Mouse (Mus musculus) stomach, postnatal 0 days (tissue): ENCODE data around the gene Stard3. TPM values are rescaled to one million over a fixed set of nuclear protein-coding genes. Genes with fewer than 3 reads are reported as not detected.
A peak's percentile ranks its signal among the peaks of the same experiment; 100 is the strongest.

ENCODE experiments used
- ATAC-seq: fragments of 200-750 bp; cut with Nextera tagmentation; 2 replicates; pipeline ENCODE4 v1.8.0; 2017; ENCODE audit not compliant: low FRiP score, low TSS enrichment
- DNase-seq: peaks from one replicate; pipeline ENCODE4 v3.0.0-alpha.2; 2016; ENCODE audit warnings: low spot score
- H3K27ac ChIP-seq: fragments of 300-500 bp; sonication (generic); replicated peaks from 2 replicates; pipeline ENCODE4 v1.5.1; 2014; ENCODE audit warnings: mild to moderate bottlenecking, control low read depth
- H3K27me3 ChIP-seq: fragments of 300-500 bp; sonication (generic); 2 replicates; pipeline ENCODE4 v1.6.1; 2014; ENCODE audit warnings: low read length; ENCODE audit not compliant: control insufficient read depth, insufficient read depth
- H3K36me3 ChIP-seq: fragments of 300-500 bp; sonication (generic); 2 replicates; pipeline ENCODE4 v1.6.1; 2014; ENCODE audit warnings: low read length, mixed read lengths; ENCODE audit not compliant: control insufficient read depth, insufficient read depth
- H3K4me1 ChIP-seq: fragments of 300-500 bp; sonication (generic); replicated peaks from 2 replicates; pipeline ENCODE4 v1.6.1; 2014; ENCODE audit warnings: antibody characterized with exemption; ENCODE audit not compliant: control insufficient read depth, insufficient read depth
- H3K4me2 ChIP-seq: fragments of 300-500 bp; sonication (generic); replicated peaks from 2 replicates; pipeline ENCODE4 v1.6.1; 2014; ENCODE audit warnings: low read depth, mild to moderate bottlenecking, control low read depth, moderate library complexity
- H3K4me3 ChIP-seq: fragments of 300-500 bp; sonication (generic); 2 replicates; pipeline ENCODE4 v1.5.1; 2014; ENCODE audit warnings: low read depth, low read length, control low read depth
- H3K9ac ChIP-seq: fragments of 300-500 bp; sonication (generic); 2 replicates; pipeline ENCODE4 v1.6.1; 2014; ENCODE audit warnings: mild to moderate bottlenecking, low read length, control low read depth, mixed read lengths
- H3K9me3 ChIP-seq: fragments of 300-500 bp; sonication (generic); 2 replicates; pipeline ENCODE4 v1.6.1; 2016; ENCODE audit warnings: low read length; ENCODE audit not compliant: control insufficient read depth
- CTCF ChIP-seq: IDR thresholded peaks from 2 replicates; pipeline ENCODE4 v1.5.1; 2016; ENCODE audit warnings: antibody characterized with exemption, low read depth, mild to moderate bottlenecking, moderate library complexity
- EP300 ChIP-seq: optimal IDR thresholded peaks from 2 replicates; pipeline ENCODE3; 2016; ENCODE audit warnings: antibody characterized with exemption
- WGBS: fragments of 180-500 bp; shearing (Covaris S2); extraction: QIAGEN DNeasy Blood & Tissue Kit; methylation state at CpG from one replicate; pipeline ENCODE4 v1.1.7; 2014; 5-methylcytosine and 5-hydroxymethylcytosine counted together
- polyA plus RNA-seq: library from polyadenylated mRNA; unstranded; fragments of >200 nt; fragmentation: Nextera tagmentation; extraction: Ambion mirVana; gene quantifications from 2 replicates; pipeline ENCODE4 v1.2.1, GENCODE M21; 2015

Stard3 gene
- polyA plus RNA-seq, 1 experiment from 2014 or later = 24.9 TPM

- no peak overlapping the region for H3K27ac ChIP-seq
- H3K27me3 ChIP-seq = no peaks in the 10 kb centered on the region
- no peaks in the 10 kb centered on the region for H3K9me3 ChIP-seq
- H3K36me3 ChIP-seq = no peaks in the 10 kb centered on the region; the same call in 1 of the 2 replicates
- WGBS = 97% methylated on average over 2 of the region's 2 CpGs
- no peaks in the 10 kb centered on the region for H3K4me1 ChIP-seq
- no peak for ATAC-seq
- H3K4me3 ChIP-seq = no peak overlapping the region
- H3K9ac ChIP-seq = no peak overlapping the region
- DNase-seq = no peak
- no peak overlapping the region for H3K4me2 ChIP-seq
- TF ChIP-seq EP300 (no peak), CTCF (no peak)
Measured at GRCm38 (mm10) chr11:98370588-98370987, 12.4 kb downstream of the Stard3 start.

- DNase-seq (no peak), ATAC-seq (no peak)
- Histone ChIP-seq H3K4me2 (no peak overlapping the region), H3K4me1 (no peaks in the 10 kb centered on the region), H3K27me3 (no peaks in the 10 kb centered on the region), H3K36me3 (no peaks in the 10 kb centered on the region; the same call in 1 of the 2 replicates), H3K4me3 (no peak overlapping the region), H3K27ac (no peak overlapping the region), H3K9ac (no peak overlapping the region), H3K9me3 (no peaks in the 10 kb centered on the region)
- WGBS = 53% methylated on average over 9 of the region's 10 CpGs
- no peak for TF ChIP-seq CTCF
- TF ChIP-seq EP300 = no peak
Measured at GRCm38 (mm10) chr11:98371556-98372240, 13.5 kb downstream of the Stard3 start.

DNA sequence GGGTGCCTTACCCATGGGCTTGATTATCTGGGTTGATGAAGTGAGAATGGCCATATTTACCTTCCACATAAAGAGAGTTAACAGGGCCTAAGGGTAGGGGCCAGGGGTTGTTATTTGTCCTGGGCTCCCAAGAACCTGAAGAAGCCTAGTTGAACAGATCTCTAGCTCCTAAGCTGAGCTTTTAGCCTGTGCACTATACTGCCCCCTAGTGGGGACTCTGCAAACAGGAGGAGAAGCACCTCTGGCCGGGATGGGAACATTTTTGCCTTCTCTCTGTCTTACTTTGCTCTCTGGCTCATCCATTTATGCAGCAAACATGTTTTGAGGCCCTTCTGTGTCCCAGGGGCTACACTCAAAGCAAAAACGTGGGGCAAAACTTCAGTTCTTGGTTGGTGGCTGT is 14.2 kb downstream of the Stard3 start:
- Histone ChIP-seq H3K9me3 (no peaks in the 10 kb centered on the region), H3K4me1 (no peaks in the 10 kb centered on the region), H3K27ac (no peak overlapping the region), H3K36me3 (no peaks in the 10 kb centered on the region; the same call in 1 of the 2 replicates), H3K4me3 (no peak overlapping the region), H3K27me3 (no peaks in the 10 kb centered on the region), H3K4me2 (no peak overlapping the region), H3K9ac (peak overlapping the region; percentile 18; the same call in 1 of the 2 replicates)
- WGBS = 12% methylated on average over 2 of the region's 2 CpGs
- TF ChIP-seq CTCF (peak; percentile 94), EP300 (no peak)
- ATAC-seq (no peak), DNase-seq (peak; percentile 70)

DNA sequence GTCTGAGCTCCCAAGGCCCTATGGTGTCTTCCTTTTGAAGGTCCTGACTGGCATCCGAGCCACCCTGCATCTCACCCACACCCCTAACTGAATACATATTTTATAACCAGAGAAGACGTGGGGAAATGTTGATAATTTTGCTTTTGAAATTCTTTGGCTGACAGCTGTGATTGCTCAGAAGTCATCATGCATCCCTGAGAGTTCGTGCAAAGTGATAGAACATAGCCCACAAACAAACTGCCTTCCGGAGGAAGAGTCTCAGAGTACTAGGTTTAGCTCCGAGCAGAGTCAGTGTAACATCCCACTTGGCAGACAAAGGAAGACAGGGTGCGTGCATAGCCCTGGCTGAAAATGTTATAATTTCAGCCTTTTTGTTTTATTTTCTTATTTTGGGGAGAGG is 15.1 kb downstream of the Stard3 start:
- no peaks in the 10 kb centered on the region for H3K4me1 ChIP-seq
- WGBS = 87% methylated on average over 6 of the region's 6 CpGs

DNA sequence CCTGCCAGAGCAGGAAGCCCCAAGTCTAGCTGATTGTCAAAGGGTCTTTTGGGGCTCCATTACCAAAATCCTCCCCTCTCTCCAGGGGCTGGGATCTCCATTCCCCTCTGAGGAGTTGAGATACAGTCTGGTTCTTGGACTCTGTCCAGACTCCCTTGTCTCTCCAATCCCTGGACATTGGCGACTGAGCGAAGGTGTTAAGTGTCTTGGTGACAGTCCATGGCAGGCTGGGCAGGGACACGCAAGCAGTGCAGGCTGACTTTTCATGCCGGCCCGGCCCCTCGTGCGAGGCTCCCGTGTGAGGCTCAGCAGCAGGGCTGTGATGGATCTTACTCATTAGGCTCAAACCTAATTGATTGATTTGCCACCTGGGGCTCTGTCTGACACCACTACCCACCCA is 16.1 kb downstream of the Stard3 start:
- WGBS = 78% methylated on average over 8 of the region's 8 CpGs
- no peak overlapping the region for H3K4me3 ChIP-seq
- H3K27ac ChIP-seq = no peak overlapping the region
- H3K36me3 ChIP-seq = peaks cover 14% of the 10 kb centered on the region; the same call in 1 of the 2 replicates
- TF ChIP-seq CTCF (no peak), EP300 (no peak)
- no peak overlapping the region for H3K9ac ChIP-seq
- H3K4me2 ChIP-seq = no peak overlapping the region
- DNase-seq (no peak), ATAC-seq (no peak)
- H3K9me3 ChIP-seq = no peaks in the 10 kb centered on the region
- H3K27me3 ChIP-seq = no peaks in the 10 kb centered on the region
- H3K4me1 ChIP-seq = no peaks in the 10 kb centered on the region

More for the DNA sequence above, 15.1 kb downstream of the Stard3 start:
- Histone ChIP-seq H3K9ac (no peak overlapping the region), H3K4me3 (no peak overlapping the region), H3K27me3 (no peaks in the 10 kb centered on the region), H3K27ac (no peak overlapping the region), H3K36me3 (peaks cover 8% of the 10 kb centered on the region; the same call in 1 of the 2 replicates), H3K4me2 (no peak overlapping the region), H3K9me3 (no peaks in the 10 kb centered on the region)
- ATAC-seq (no peak), DNase-seq (no peak)
- TF ChIP-seq EP300 (no peak), CTCF (no peak)

DNA sequence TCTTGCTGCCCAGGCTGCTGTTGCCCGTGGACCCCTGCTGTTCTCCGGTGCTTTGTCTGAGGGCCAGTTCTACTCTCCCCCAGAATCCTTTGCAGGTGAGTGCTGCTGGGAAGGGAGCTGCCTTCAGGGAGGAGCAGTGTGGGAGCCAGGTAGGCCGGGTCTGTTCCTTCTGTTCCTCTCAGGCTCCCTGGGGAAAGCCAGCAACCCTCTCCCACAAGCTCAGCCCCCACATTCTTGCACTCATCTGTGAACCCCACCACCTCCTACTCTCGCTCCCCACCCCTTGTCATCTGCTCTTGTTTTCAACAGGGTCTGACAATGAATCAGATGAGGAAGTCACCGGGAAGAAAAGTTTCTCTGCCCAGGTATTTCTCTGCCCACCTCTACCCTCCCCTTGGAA is 18.6 kb downstream of the Stard3 start:
- TF ChIP-seq EP300 = no peak
- no peak for TF ChIP-seq CTCF
- Histone ChIP-seq H3K9me3 (no peaks in the 10 kb centered on the region), H3K9ac (no peak overlapping the region), H3K27ac (no peak overlapping the region), H3K4me2 (no peak overlapping the region), H3K4me1 (no peaks in the 10 kb centered on the region), H3K4me3 (no peak overlapping the region), H3K27me3 (no peaks in the 10 kb centered on the region), H3K36me3 (peaks cover 14% of the 10 kb centered on the region; the same call in 1 of the 2 replicates)
- ATAC-seq = no peak
- DNase-seq = no peak
- WGBS = 69% methylated on average over 5 of the region's 5 CpGs
